Mouse (Mus musculus) C2C12 (cell line): Measurements from ENCODE around the gene Pfkfb3.
A peak's percentile ranks its signal among the peaks of the same experiment; 100 is the strongest.

Experiments used
- CTCF ChIP-seq: IDR thresholded peaks from one replicate; pipeline ENCODE4 v1.5.1; 2011; ENCODE audit not compliant: control insufficient read depth, insufficient read depth, insufficient read length
- MAX ChIP-seq: IDR thresholded peaks from one replicate; pipeline ENCODE4 v1.6.1; 2011; ENCODE audit warnings: mild to moderate bottlenecking, control low read depth
- MYOD1 ChIP-seq: IDR thresholded peaks from one replicate; pipeline ENCODE4 v1.6.1; 2011; ENCODE audit warnings: low read depth; ENCODE audit not compliant: control insufficient read depth, insufficient read length

GRCm38 (mm10) chr2:11458494-11458893 is 95.4 kb downstream of the Pfkfb3 start:
- TF ChIP-seq CTCF (no peak), MAX (no peak), MYOD1 (peak; percentile 36)
